Mouse (Mus musculus) heart, postnatal 0 days (tissue): ENCODE results near the gene Tnfsf9.

ENCODE experiments used
- CTCF ChIP-seq: IDR thresholded peaks from 2 replicates; pipeline ENCODE4 v1.5.1; 2016; ENCODE audit warnings: antibody characterized with exemption, control low read depth, low read depth
- EP300 ChIP-seq: IDR thresholded peaks from 2 replicates; pipeline ENCODE4 v1.6.1; 2016; ENCODE audit warnings: antibody characterized with exemption, low read depth

DNA sequence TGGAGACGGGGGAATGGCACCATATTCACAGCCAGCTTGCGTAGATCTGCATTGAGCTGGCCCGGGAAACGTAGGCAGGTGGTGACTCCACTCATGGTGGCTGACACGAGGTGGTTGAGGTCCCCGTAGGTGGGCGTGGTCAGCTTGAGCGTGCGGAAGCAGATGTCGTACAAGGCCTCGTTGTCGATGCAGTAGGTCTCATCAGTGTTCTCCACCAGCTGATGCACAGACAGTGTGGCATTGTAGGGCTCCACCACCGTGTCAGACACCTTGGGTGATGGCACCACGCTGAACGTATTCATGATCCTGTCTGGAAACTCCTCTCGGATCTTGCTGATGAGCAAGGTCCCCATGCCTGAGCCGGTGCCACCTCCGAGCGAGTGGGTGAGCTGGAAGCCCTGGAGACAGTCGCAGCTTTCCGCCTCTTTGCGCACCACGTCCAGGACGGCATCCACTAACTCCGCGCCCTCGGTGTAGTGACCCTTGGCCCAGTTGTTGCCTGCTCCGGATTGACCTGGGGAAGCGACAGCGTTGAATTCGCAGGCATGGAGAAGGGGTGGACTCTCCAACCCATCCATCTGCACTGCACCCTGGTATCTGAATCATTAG is 23.8 kb upstream of the Tnfsf9 start:
- TF ChIP-seq CTCF (no peak), EP300 (no peak)
